Mouse (Mus musculus) embryonic fibroblast, embryonic 13.5 days (primary cell): ENCODE results near the gene Cebpb.

Experiments used
- CTCF ChIP-seq: IDR thresholded peaks from 2 replicates; pipeline ENCODE4 v1.5.1; 2011; ENCODE audit warnings: mild to moderate bottlenecking, control low read depth, low read length, moderate library complexity, borderline replicate concordance; ENCODE audit not compliant: insufficient read depth
- POLR2A ChIP-seq: IDR thresholded peaks from 2 replicates; pipeline ENCODE4 v1.6.1; 2011; ENCODE audit warnings: low read depth, mild to moderate bottlenecking, control low read depth, low read length, moderate library complexity

- TF ChIP-seq CTCF (no peak), POLR2A (no peak)
These were observed 7.4 kb downstream of the Cebpb start for GRCm38 (mm10) chr2:167696143-167696542.
